Mouse (Mus musculus): ENCODE measurements around the gene Rbm14.

Rbm14 gene

DNA sequence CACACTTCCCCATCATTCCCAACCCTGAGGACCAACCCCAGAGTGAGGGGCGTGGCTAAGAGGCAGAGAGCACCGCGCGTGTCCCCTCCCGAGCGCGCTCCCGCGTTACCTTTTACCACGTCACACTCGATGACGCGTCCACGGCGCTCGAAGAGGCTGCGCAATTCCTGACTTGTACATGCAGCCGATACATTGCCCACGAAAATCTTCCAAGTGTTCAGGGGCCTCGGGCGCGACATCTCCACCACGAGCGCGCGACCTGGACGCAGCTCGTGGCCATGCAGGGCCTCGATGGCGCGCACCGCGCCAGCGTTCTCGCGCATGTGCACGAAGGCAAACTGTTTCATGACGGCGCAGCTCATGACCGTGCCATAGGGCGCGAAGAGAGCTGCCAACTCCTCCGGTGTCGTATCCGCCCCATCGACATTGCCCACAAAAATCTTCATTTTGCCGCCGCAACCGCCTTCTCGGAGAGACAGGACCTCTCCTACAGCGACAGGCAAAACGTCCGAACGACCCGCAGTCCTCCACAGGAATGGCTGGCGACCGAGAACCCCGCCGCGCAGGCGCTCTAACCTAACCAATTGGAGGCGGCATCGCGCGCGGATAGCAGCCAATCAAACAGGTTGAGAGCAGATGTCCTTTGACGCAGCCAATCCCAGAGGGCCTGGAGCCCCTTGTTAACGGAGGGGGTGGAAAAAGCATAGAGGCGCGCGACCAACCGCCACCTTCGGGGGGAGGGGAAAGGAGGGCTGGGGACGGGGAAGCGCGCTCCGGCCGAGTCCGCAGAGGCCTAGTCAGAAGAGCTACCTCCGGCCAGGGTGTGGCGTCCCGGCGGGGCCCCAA is at the start of gene Rbm14, which contains the start of gene Gm21992:
Gene Rbm14 (minus strand): TSS at position 572 of the 846 bp plus-strand sequence.
Gene Gm21992 (minus strand): TSS at position 550 of the 846 bp plus-strand sequence.
- peak; percentile 98 for DNase-seq

- DNase-seq: no peak
Measured at GRCm38 (mm10) chr19:4859081-4859480, 47.6 kb upstream of the Rbm14 start.

DNA sequence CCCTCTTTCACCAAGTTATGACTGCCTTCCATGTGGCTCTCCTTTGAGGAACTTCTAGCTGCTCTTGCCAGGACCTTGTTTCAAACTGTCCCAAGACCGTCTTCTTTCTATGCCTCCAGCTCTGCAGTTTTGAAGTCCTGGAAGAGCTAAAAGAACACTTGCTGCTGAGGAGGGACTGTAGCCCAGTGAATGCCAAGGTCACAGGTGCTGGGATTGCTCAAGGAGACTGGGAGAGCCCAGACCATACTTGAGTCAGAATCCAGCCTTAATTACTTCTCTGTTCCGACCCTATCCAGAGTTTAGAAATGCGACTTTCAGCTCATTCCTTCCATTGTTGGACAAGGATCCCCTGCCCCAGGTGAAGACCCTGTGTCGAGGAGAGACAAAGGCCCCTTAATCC is 44.5 kb upstream of the Rbm14 start:
- DNase-seq: no peak

DNA sequence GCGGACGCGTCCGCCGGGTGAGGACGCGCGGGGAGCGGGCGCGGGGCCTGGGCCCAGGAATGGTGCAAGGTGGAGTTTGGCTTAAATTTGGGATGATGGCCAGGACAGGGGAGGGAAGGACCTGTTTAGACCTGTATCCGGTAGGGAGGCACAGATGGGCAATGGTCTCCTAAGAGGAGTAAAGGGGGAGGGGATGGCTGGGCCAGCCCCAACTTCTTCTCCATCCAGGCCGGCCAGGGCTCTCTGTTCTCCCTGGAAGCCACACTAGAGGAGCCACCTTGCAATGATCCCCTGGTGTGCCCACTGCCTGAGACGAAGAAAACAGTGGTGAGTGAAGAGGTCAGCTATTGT is 44.0 kb upstream of the Rbm14 start:
- no peak for DNase-seq

DNA sequence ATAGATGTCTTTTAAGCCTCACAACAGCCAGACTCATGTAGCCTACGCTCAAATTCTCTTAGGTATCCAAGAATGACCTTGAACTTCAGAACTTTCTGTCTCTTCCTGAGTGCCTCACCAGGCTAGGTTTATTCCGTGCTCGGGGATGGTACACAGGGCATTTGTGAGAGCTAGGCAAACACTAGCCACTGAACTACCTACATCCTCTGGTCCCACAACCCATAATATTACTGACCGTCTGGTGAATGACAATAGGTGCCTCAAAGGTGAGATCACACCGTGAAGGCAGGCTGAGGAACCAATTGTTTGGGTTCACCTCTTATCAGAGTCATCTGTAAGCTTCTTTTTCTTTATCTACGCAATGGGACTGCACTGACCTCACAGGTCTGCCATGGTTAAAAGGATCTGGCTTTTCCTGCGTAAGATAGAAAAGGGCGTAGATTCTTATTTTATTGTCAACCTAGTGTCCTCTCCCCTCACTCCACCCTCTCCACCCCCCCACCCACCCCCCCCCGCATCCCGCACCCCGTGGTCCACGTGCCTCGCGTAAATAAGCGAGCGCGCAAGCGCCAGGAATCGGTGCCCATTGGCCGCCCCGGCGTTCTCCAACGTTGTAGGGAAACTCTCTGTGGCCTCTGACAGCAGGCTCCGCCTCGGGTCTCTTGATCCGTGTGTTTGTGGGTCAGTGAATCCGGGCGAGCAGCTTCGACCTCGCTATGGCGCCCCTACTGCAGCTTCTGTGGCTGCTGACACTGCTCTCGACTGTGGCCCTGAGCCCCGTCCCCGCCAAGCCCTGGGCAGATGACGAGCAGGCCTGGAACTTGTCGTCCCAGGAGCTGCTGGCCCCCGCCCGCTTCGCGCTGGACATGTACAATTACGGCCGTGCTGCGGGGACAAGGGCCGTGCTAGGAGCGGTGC is 43.4 kb upstream of the Rbm14 start, which contains the start of gene Ctsf:
Gene Ctsf (plus strand): TSS at position 579 of the 918 bp plus-strand sequence.
- peak; percentile 91 for DNase-seq

DNA sequence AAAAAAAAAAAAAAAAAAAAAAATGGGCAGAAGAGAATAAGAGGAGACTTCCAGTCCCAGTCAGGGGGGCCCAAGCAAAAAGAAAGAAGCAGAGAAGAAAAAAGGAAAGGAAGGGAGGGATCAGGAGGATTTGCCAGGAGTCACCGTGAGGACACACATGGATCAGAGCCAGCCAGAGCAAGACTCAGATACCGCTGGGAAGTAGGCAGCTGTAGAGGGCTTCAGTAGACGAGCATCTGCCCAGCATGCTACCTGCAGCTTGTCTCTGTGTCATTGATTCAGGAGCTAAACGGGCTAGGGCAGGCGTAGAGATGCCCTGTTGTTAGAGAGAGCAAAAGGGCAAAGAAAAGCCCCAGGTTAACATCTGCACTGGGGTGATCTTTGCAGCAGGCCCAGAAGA is 38.8 kb upstream of the Rbm14 start:
- no peak for DNase-seq

GRCm38 (mm10) chr19:4849800-4850199 is 38.4 kb upstream of the Rbm14 start:
- no peak for DNase-seq

DNA sequence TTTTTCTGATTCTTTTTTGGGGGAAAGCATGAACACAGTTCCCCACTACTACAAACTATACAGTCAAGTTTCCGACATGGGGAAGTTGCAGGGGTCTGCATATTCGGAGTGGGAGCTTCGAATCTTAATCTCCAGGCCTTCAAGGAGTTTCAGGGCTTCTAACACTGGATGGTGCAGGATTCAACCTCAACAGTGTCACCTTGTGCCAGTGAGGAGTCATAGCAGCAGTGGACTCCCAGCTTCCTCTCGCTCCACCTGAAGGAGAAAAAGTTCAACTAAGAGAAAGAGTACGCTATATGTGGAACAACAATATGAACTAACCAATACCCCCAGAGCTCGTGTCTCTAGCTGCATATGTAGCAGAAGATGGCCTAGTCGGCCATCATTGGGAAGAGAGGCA is 36.1 kb upstream of the Rbm14 start:
- peak; percentile 54 for DNase-seq

GRCm38 (mm10) chr19:4845846-4846245 is 34.4 kb upstream of the Rbm14 start:
- no peak for DNase-seq

- no peak for DNase-seq
Measured at GRCm38 (mm10) chr19:4842611-4843010, 31.2 kb upstream of the Rbm14 start.

GRCm38 (mm10) chr19:4840848-4841247 is 29.4 kb upstream of the Rbm14 start:
- no peak for DNase-seq

- DNase-seq: peak; percentile 98
Measured at GRCm38 (mm10) chr19:4839149-4839548, 27.7 kb upstream of the Rbm14 start, which contains the start of the genes Ccs and Ccdc87. Ccs (minus strand) TSS chr19:4839332. Ccdc87 (plus strand) TSS chr19:4839366.

DNA sequence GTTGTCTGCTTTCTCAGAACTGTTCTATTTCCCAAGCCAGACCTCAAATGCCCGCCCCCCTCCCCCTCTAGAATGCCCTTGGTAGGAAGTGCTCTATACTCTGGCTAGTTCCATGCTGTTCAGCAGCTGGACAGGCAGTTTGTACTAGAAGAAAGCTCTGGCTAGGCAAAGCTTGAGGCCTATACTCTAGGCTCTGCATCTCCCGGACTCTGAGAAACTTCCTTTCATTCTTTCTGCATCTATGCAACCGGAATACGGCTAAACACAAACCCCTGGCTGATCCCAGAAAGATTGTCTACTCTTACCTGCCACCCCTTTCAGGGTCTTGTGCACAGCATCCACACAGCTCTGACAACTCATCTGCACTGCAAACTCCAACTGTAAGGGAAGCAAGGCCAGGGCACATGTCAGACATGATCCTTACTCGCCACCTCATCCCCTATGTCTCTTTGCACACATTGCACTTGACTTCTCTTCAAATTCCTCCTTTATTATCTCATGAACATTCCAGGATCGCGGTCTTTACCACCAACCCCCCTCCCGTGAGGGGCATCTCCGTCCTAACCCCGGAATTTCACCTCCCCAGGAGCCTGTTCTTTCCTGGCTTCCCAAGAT is 27.2 kb upstream of the Rbm14 start:
- DNase-seq: no peak

DNA sequence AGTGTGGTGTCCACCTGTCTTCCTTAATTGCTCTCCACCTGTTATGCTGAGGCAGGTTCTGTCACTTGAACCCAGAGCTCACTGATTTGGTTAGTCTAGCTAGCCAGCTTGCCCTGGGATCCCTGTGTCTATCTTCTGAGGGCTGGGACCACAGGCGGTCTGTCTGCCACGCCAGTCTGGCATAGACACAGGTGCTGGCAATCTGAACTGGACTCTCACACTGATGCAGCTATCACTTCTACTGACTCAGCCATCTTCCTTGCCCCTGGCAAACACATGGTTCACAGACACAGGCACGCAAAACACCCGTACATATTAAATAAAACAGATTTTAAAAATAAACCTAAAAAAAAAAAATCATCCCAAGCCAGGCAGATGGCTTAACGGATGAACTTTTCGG is 25.6 kb upstream of the Rbm14 start:
- DNase-seq: no peak

DNA sequence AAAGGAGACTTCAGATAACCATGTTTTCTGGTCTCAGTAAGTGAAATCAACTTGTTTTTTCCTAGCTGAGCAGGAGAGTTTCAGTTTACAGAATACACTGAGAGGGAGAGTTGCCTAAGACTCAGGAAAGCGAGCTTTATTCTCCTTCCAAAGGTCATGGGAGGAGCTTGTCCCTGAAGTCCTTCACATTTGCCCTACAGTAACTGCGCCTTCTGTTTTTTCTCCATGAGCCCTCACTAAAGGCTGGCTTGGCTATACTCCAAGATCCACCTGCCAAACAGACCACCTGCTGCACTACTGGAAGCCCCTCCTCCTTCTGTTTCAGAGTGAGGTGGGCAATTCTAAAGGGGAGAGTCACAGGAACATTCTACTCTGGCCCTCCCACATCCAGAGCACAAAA is 24.7 kb upstream of the Rbm14 start:
- DNase-seq: peak; percentile 24

DNA sequence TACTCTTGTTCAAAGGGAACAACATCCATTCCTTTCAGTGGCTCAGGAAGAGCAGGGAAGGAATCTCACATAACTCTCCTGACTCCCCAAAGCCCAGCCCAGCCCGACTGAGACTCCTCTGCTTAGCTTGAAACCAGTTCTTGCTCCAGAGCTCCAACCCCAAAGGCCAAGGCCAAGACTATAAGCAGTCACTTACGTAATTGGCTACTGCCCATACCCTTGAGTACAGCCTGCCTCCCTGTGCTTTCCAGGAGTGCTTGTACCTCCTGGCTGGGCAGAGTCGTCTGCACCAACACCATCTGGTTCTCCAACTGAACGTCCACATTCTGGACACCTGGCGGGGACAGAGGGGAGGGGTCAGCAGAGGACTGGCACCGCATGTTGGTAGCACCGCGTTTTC is 22.5 kb upstream of the Rbm14 start:
- no peak for DNase-seq

DNA sequence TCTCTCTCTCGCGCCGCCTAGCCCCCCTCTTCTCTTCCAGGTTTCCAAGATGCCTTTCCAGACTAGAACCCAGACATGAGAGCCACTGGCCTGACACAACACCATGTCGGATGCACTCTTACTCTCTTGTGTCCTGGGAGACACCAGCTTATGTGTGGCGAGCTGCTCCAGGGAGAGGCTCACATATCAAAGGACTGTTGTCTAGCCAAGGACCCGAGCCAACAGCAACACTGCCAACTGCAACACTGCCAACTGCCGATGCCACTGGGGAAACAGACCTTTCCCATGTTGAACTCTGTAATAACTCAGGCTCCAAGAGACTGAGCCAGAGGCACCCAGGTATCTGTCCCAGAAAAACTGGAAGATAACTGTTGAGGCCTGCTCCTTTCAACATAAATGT is 17.7 kb upstream of the Rbm14 start:
- DNase-seq: peak; percentile 25

DNA sequence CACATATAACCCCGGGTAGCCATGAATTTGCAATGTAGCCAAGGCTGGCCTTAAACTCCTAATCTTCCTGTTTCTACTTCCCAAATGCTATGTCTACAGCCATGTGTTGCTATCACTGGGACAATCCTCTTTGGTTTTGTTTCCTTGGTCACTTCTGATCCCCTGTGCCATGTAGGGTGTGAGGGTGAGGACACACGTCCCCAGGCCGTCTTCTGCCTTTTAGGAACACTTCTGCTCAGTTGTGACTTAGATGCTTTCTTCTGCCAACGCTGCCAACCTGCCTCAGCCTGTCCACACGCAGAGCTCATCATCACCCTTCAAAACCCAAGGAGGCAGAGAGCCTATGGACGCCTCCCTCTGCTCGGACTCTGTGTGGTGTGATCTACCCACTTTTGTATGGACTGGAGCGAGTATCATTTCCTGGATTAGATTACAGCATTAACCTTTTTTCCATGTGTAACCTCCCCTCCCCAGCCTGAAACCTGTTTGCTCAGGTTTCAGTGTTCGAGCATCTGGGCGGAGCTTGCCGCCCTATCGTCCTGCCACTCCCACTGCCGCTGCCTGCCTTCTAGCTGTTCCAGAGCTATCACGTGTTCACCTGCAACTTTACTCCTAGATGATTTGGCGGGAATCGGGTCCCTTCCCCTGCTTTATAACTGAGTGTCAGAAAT is 17.1 kb upstream of the Rbm14 start:
- peak; percentile 57 for DNase-seq

DNA sequence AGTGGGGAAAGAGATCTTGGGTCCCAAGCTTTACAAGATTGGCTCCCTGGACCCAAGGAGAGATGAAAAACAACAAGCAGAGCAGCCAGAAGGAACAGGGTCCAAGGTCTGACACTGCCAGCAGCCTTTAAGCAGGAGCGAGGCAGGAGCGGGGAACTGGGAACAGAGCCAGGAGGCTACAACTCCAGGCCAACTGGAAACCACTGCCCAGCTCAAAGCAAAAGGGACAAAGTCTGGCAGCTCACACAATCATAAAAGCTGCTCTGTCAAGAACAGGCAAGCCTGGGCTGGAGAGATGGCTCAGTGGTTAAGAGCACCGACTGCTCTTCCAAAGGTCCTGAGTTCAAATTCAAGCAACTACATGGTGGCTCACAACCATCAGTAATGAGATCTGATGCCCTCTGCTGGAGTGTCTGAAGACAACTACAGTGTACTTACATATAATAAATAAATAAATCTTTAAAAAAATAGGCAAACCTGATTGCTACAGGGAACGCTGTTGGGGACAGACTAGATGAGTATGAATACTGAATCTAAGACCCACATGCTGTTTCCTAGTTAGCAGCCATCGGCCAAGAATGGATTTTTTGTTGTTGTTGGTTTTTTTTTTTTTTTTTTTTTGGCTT is 9.4 kb upstream of the Rbm14 start:
- peak; percentile 91 for DNase-seq

- no peak for DNase-seq
Measured at GRCm38 (mm10) chr19:4817182-4817835, 5.9 kb upstream of the Rbm14 start.

DNA sequence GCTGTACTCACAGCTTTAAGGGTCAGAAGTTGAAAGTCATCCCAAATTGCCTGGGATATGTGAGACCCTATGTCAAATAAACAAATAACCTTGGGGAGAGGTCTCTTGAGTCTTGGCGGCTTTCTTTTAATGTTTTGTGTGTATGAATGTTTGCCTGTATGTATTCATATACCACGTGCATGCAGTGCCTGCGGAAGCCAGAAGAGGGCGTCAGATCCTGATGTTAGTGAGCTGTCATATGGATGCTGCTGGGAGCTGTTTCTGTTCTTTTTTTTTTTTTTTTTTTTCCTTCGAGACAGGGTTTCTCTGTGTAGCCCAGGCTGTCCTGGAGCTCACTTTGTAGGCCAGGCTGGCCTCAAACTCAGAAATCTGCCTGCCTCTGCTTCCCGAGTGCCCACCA is 1.6 kb upstream of the Rbm14 start:
- DNase-seq: peak; percentile 61

Data from kidney, postnatal 10 days (tissue).